Mouse (Mus musculus) macrophage (primary cell): ENCODE results near the gene Elfn1. TPM values are rescaled to one million over a fixed set of nuclear protein-coding genes. Genes with fewer than 3 reads are reported as not detected.

ENCODE experiments used
- H3K27ac ChIP-seq: fragments of 350-480 bp; formaldehyde crosslinking; 2 replicates; pipeline ENCODE4 v1.9.0; 2021
- H3K36me3 ChIP-seq: fragments of 350-480 bp; formaldehyde crosslinking; 2 replicates; pipeline ENCODE4 v1.9.0; 2021; ENCODE audit errors: inconsistent target
- H3K4me3 ChIP-seq: fragments of 350-480 bp; formaldehyde crosslinking; 2 replicates; pipeline ENCODE4 v1.9.0; 2021; ENCODE audit errors: inconsistent target
- H3K79me2 ChIP-seq: fragments of 350-480 bp; formaldehyde crosslinking; 2 replicates; pipeline ENCODE4 v1.9.0; 2021; ENCODE audit errors: inconsistent target
- WGBS: methylation state at CpG from one replicate; pipeline ENCODE4 v1.1.7; 2026; ENCODE audit warnings: inconsistent platforms; ENCODE audit not compliant: missing documents; 5-methylcytosine and 5-hydroxymethylcytosine counted together
- polyA plus RNA-seq: library from polyadenylated mRNA; stranded (reverse); fragments of 250-400 nt; gene quantifications from 3 replicates; pipeline ENCODE4 v1.2.4, GENCODE M21; 2018; ENCODE audit warnings: inconsistent platforms
- total RNA-seq, 78 experiments: library from RNA; depleted of rRNA; stranded (reverse); fragments of 250-400 nt; gene quantifications; 1 replicate in 9 of 78; 2 replicates in 24 of 78; 3 replicates in 43 of 78; 4 replicates in 2 of 78; pipeline ENCODE4 v1.2.4; 2018; ENCODE audit warnings: inconsistent platforms in 56 of 78

Elfn1 gene
- 1 to 10 TPM in 1 of 26 experiments, under 1 TPM in 1, not detected in 24; 0.16 to 5.5 TPM for total RNA-seq (2018; cell fraction: chromatin; rRNA removed)
- under 1 TPM in 1 of 26 experiments, not detected in 25; 0.33 TPM for total RNA-seq (2018; cell fraction: cytosol; rRNA removed)
- 1 to 10 TPM in 2 of 26 experiments, not detected in 24; 1.8 to 4.6 TPM for total RNA-seq (2018; cell fraction: nucleus; rRNA removed)
- polyA plus RNA-seq: not detected in 3 replicates

- no peak within 1 kb of the TSS for H3K27ac ChIP-seq
- H3K36me3 ChIP-seq: no peaks in the 10 kb centered on the region
- H3K4me3 ChIP-seq: no peak within 1 kb of the TSS
- 5% methylated on average over 33 of the region's 33 CpGs for WGBS
- no peaks in the 10 kb centered on the region for H3K79me2 ChIP-seq
Measured at GRCm38 (mm10) chr5:139907714-139908242, at the start of gene Elfn1. Gene Elfn1 (plus strand): TSS chr5:139907943.

- Histone ChIP-seq H3K79me2 (no peaks in the 10 kb centered on the region), H3K36me3 (no peaks in the 10 kb centered on the region), H3K27ac (no peak overlapping the region), H3K4me3 (no peak overlapping the region)
- WGBS: 69% methylated on average over 15 of the region's 15 CpGs
Measured at GRCm38 (mm10) chr5:139860328-139861104, 47.2 kb upstream of the Elfn1 start.

- Histone ChIP-seq H3K79me2 (no peaks in the 10 kb centered on the region), H3K4me3 (no peak overlapping the region), H3K36me3 (no peaks in the 10 kb centered on the region), H3K27ac (no peak overlapping the region)
- WGBS: 41% methylated on average over 4 of the region's 4 CpGs
Measured at GRCm38 (mm10) chr5:139862759-139863158, 45.0 kb upstream of the Elfn1 start.

GRCm38 (mm10) chr5:139870886-139871285, 36.9 kb upstream of the Elfn1 start:
- H3K4me3 ChIP-seq: no peak overlapping the region
- no peak overlapping the region for H3K27ac ChIP-seq
- WGBS: 14% methylated on average over 3 of the region's 4 CpGs
- no peaks in the 10 kb centered on the region for H3K79me2 ChIP-seq
- H3K36me3 ChIP-seq: no peaks in the 10 kb centered on the region

- Histone ChIP-seq H3K36me3 (no peaks in the 10 kb centered on the region), H3K79me2 (no peaks in the 10 kb centered on the region), H3K4me3 (no peak overlapping the region), H3K27ac (no peak overlapping the region)
- WGBS: 69% methylated on average over 1 of the region's 1 CpGs
Measured at GRCm38 (mm10) chr5:139871526-139871925, 36.2 kb upstream of the Elfn1 start.

- Histone ChIP-seq H3K27ac (no peak overlapping the region), H3K79me2 (no peaks in the 10 kb centered on the region), H3K36me3 (no peaks in the 10 kb centered on the region), H3K4me3 (no peak overlapping the region)
- WGBS: 91% methylated on average over 7 of the region's 7 CpGs
Measured at GRCm38 (mm10) chr5:139877563-139877962, 30.2 kb upstream of the Elfn1 start.

- no peak overlapping the region for H3K27ac ChIP-seq
- WGBS: 80% methylated on average over 4 of the region's 5 CpGs
Measured at GRCm38 (mm10) chr5:139879694-139880093, 28.0 kb upstream of the Elfn1 start.

GRCm38 (mm10) chr5:139881161-139881560, 26.6 kb upstream of the Elfn1 start:
- Histone ChIP-seq H3K4me3 (no peak overlapping the region), H3K36me3 (no peaks in the 10 kb centered on the region), H3K79me2 (no peaks in the 10 kb centered on the region), H3K27ac (no peak overlapping the region)
- WGBS: 95% methylated on average over 9 of the region's 9 CpGs

More at GRCm38 (mm10) chr5:139879694-139880093, 28.0 kb upstream of the Elfn1 start:
- Histone ChIP-seq H3K36me3 (no peaks in the 10 kb centered on the region), H3K4me3 (no peak overlapping the region), H3K79me2 (no peaks in the 10 kb centered on the region)

- 57% methylated on average over 3 of the region's 3 CpGs for WGBS
- no peak overlapping the region for H3K4me3 ChIP-seq
- no peaks in the 10 kb centered on the region for H3K79me2 ChIP-seq
- H3K36me3 ChIP-seq: no peaks in the 10 kb centered on the region
- no peak overlapping the region for H3K27ac ChIP-seq
Measured at GRCm38 (mm10) chr5:139888624-139889023, 19.1 kb upstream of the Elfn1 start.

- Histone ChIP-seq H3K27ac (no peak overlapping the region), H3K4me3 (no peak overlapping the region), H3K36me3 (no peaks in the 10 kb centered on the region), H3K79me2 (no peaks in the 10 kb centered on the region)
- 77% methylated on average over 8 of the region's 10 CpGs for WGBS
Measured at GRCm38 (mm10) chr5:139889370-139889769, 18.4 kb upstream of the Elfn1 start.

- 52% methylated on average over 5 of the region's 5 CpGs for WGBS
- H3K36me3 ChIP-seq: no peaks in the 10 kb centered on the region
- no peaks in the 10 kb centered on the region for H3K79me2 ChIP-seq
- no peak overlapping the region for H3K27ac ChIP-seq
- no peak overlapping the region for H3K4me3 ChIP-seq
Measured at GRCm38 (mm10) chr5:139892326-139892994, 15.3 kb upstream of the Elfn1 start.

GRCm38 (mm10) chr5:139892995-139893345, 14.8 kb upstream of the Elfn1 start:
- H3K27ac ChIP-seq: no peak overlapping the region
- no peaks in the 10 kb centered on the region for H3K79me2 ChIP-seq
- no peak overlapping the region for H3K4me3 ChIP-seq
- WGBS: 83% methylated on average over 7 of the region's 7 CpGs
- no peaks in the 10 kb centered on the region for H3K36me3 ChIP-seq

GRCm38 (mm10) chr5:139894025-139894508, 13.7 kb upstream of the Elfn1 start:
- H3K27ac ChIP-seq: no peak overlapping the region
- no peaks in the 10 kb centered on the region for H3K79me2 ChIP-seq
- no peaks in the 10 kb centered on the region for H3K36me3 ChIP-seq
- 67% methylated on average over 12 of the region's 12 CpGs for WGBS
- H3K4me3 ChIP-seq: no peak overlapping the region

- Histone ChIP-seq H3K79me2 (no peaks in the 10 kb centered on the region), H3K36me3 (no peaks in the 10 kb centered on the region)
- 61% methylated on average over 5 of the region's 7 CpGs for WGBS
Measured at GRCm38 (mm10) chr5:139899044-139899443, 8.7 kb upstream of the Elfn1 start.

GRCm38 (mm10) chr5:139905121-139905520, 2.6 kb upstream of the Elfn1 start:
- no peaks in the 10 kb centered on the region for H3K36me3 ChIP-seq
- H3K27ac ChIP-seq: no peak overlapping the region
- no peaks in the 10 kb centered on the region for H3K79me2 ChIP-seq
- H3K4me3 ChIP-seq: no peak overlapping the region
- 66% methylated on average over 5 of the region's 5 CpGs for WGBS

More at GRCm38 (mm10) chr5:139899044-139899443, 8.7 kb upstream of the Elfn1 start:
- no peak overlapping the region for H3K4me3 ChIP-seq
- H3K27ac ChIP-seq: no peak overlapping the region
